Mouse (Mus musculus) spleen, adult 2 months (tissue): ENCODE results near the gene Ly75. TPM values are rescaled to one million over a fixed set of nuclear protein-coding genes. Genes with fewer than 3 reads are reported as not detected.

Experiments used
- DNase-seq, 2 experiments: peaks; one replicate each; pipeline versions ENCODE4 v3.0.0 to v3.0.0-alpha.2; 2012 to 2021; ENCODE audit warnings: low spot score in 2 of 2, low read depth in 1 of 2
- H3K27ac ChIP-seq: fragments of 200-500 bp; 2 replicates; pipeline ENCODE4 v1.5.1; 2012; ENCODE audit warnings: low read length, inconsistent platforms; ENCODE audit not compliant: insufficient read depth
- H3K27me3 ChIP-seq: fragments of 200-500 bp; 2 replicates; pipeline ENCODE4 v1.6.1; 2012; ENCODE audit warnings: mild to moderate bottlenecking, moderate library complexity, low read length, inconsistent platforms; ENCODE audit not compliant: control insufficient read depth, insufficient read depth
- H3K36me3 ChIP-seq: fragments of 200-500 bp; 2 replicates; pipeline ENCODE4 v1.6.1; 2012; ENCODE audit warnings: mild to moderate bottlenecking, low read length, inconsistent platforms; ENCODE audit not compliant: control insufficient read depth, insufficient read depth
- H3K4me1 ChIP-seq: fragments of 200-500 bp; 2 replicates; pipeline ENCODE4 v1.6.1; 2011; ENCODE audit warnings: inconsistent platforms; ENCODE audit not compliant: control insufficient read depth, insufficient read depth, insufficient read length
- H3K4me3 ChIP-seq: fragments of 200-500 bp; 2 replicates; pipeline ENCODE4 v1.5.1; 2011; ENCODE audit warnings: mild to moderate bottlenecking, inconsistent platforms; ENCODE audit not compliant: insufficient read depth, insufficient read length; ENCODE audit errors: extremely low read depth
- CTCF ChIP-seq: fragments of 200-500 bp; IDR thresholded peaks from 2 replicates; pipeline ENCODE4 v1.5.1; 2011; ENCODE audit warnings: mild to moderate bottlenecking, inconsistent platforms; ENCODE audit not compliant: insufficient read depth, insufficient read length, insufficient replicate concordance; ENCODE audit errors: extremely low read depth
- POLR2A ChIP-seq: fragments of 200-500 bp; IDR thresholded peaks from 2 replicates; pipeline ENCODE4 v1.6.1; 2011; ENCODE audit warnings: low read depth, low read length, inconsistent platforms
- WGBS: fragments of 180-500 bp; shearing (Covaris S2); methylation state at CpG from one replicate; pipeline ENCODE4 v1.1.7; 2018; 5-methylcytosine and 5-hydroxymethylcytosine counted together
- polyA plus RNA-seq: library from polyadenylated mRNA; depleted of rRNA; stranded (reverse); fragments of >200 nt; gene quantifications from 2 replicates; pipeline ENCODE4 v1.2.3, GENCODE M21; 2012

Ly75 gene
- polyA plus RNA-seq, 1 experiment = 2.3 TPM

- H3K36me3 ChIP-seq = peaks cover 2% of the 10 kb centered on the region; the same call in 1 of the 2 replicates
- 95% methylated on average over 3 of the region's 3 CpGs for WGBS
- H3K27ac ChIP-seq = no peak overlapping the region
- no peaks in the 10 kb centered on the region for H3K4me1 ChIP-seq
- DNase-seq = no peak
- H3K4me3 ChIP-seq = no peak overlapping the region
- TF ChIP-seq CTCF = no peak
- no peaks in the 10 kb centered on the region for H3K27me3 ChIP-seq
Observed at GRCm38 (mm10) chr2:60359796-60360195, 23.3 kb downstream of the Ly75 start.

GRCm38 (mm10) chr2:60355388-60355683 lies 27.8 kb downstream of the Ly75 start:
- DNase-seq = no peak
- H3K27ac ChIP-seq = no peak overlapping the region
- no peak overlapping the region for H3K4me3 ChIP-seq
- no peak for TF ChIP-seq CTCF
- no peak for TF ChIP-seq POLR2A
- H3K27me3 ChIP-seq = no peaks in the 10 kb centered on the region
- no peaks in the 10 kb centered on the region for H3K4me1 ChIP-seq
- peaks cover 5% of the 10 kb centered on the region for H3K36me3 ChIP-seq
- WGBS = 50% methylated on average over 3 of the region's 3 CpGs

GRCm38 (mm10) chr2:60354541-60355387 lies 28.3 kb downstream of the Ly75 start:
- no peak overlapping the region for H3K27ac ChIP-seq
- no peaks in the 10 kb centered on the region for H3K27me3 ChIP-seq

GRCm38 (mm10) chr2:60352296-60352695 lies 30.8 kb downstream of the Ly75 start:
- Histone ChIP-seq H3K4me3 (no peak overlapping the region), H3K27ac (no peak overlapping the region), H3K27me3 (no peaks in the 10 kb centered on the region), H3K36me3 (peaks cover 6% of the 10 kb centered on the region), H3K4me1 (no peaks in the 10 kb centered on the region)
- WGBS = 92% methylated on average over 5 of the region's 5 CpGs
- TF ChIP-seq CTCF (no peak), POLR2A (no peak)
- no peak for DNase-seq

More at GRCm38 (mm10) chr2:60354541-60355387, 28.3 kb downstream of the Ly75 start:
- no peaks in the 10 kb centered on the region for H3K4me1 ChIP-seq
- no peak for DNase-seq
- peaks cover 6% of the 10 kb centered on the region for H3K36me3 ChIP-seq
- WGBS = 84% methylated on average over 18 of the region's 18 CpGs
- no peak overlapping the region for H3K4me3 ChIP-seq
- TF ChIP-seq CTCF = no peak
- TF ChIP-seq POLR2A = no peak

- no peak overlapping the region for H3K27ac ChIP-seq
- DNase-seq = no peak
- 88% methylated on average over 8 of the region's 8 CpGs for WGBS
- peaks cover 6% of the 10 kb centered on the region for H3K36me3 ChIP-seq
- H3K4me1 ChIP-seq = no peaks in the 10 kb centered on the region
- TF ChIP-seq POLR2A (no peak), CTCF (no peak)
- H3K4me3 ChIP-seq = no peak overlapping the region
- no peaks in the 10 kb centered on the region for H3K27me3 ChIP-seq
Observed at GRCm38 (mm10) chr2:60351781-60352180, 31.3 kb downstream of the Ly75 start.

GRCm38 (mm10) chr2:60347875-60348274 lies 35.2 kb downstream of the Ly75 start:
- Histone ChIP-seq H3K36me3 (peaks cover 5% of the 10 kb centered on the region), H3K27ac (no peak overlapping the region), H3K4me3 (no peak overlapping the region), H3K4me1 (no peaks in the 10 kb centered on the region), H3K27me3 (no peaks in the 10 kb centered on the region)
- WGBS = 87% methylated on average over 7 of the region's 7 CpGs
- TF ChIP-seq POLR2A (no peak), CTCF (no peak)
- DNase-seq = no peak

- no peak for DNase-seq
- H3K4me1 ChIP-seq = no peaks in the 10 kb centered on the region
- TF ChIP-seq CTCF = no peak
- TF ChIP-seq POLR2A = no peak
- H3K4me3 ChIP-seq = no peak overlapping the region
- H3K27me3 ChIP-seq = no peaks in the 10 kb centered on the region
- H3K27ac ChIP-seq = no peak overlapping the region
- 96% methylated on average over 8 of the region's 8 CpGs for WGBS
- peaks cover 2% of the 10 kb centered on the region; the same call in 1 of the 2 replicates for H3K36me3 ChIP-seq
Observed at GRCm38 (mm10) chr2:60346531-60346930, 36.6 kb downstream of the Ly75 start.
